Mouse (Mus musculus) heart, adult 18-20 months (tissue): Measurements from ENCODE around the gene Gnaz. TPM values are rescaled to one million over a fixed set of nuclear protein-coding genes. Genes with fewer than 3 reads are reported as not detected.

ENCODE experiments used
- DNase-seq, 2 experiments: peaks; one replicate each; pipeline ENCODE4 v3.0.0; 2021 to 2022; ENCODE audit warnings: mixed read lengths in 1 of 2
- total RNA-seq, 2 experiments: library from RNA; stranded (reverse); gene quantifications; 2 replicates each; pipeline ENCODE4 v1.2.3; 2021

Gnaz gene
- total RNA-seq, 2 experiments from 2014 or later, result 0.33 to 0.57 TPM

- no peak for DNase-seq
Observed at GRCm38 (mm10) chr10:75062621-75063020, 95.6 kb downstream of the Gnaz start.

- peak; percentile 18 to 32 for DNase-seq
Observed at GRCm38 (mm10) chr10:75063301-75063965, 96.5 kb downstream of the Gnaz start.

- no peak for DNase-seq
Observed at GRCm38 (mm10) chr10:75065691-75066090, 98.7 kb downstream of the Gnaz start.

Other genes with a start within 250 kb of the Gnaz start
- gene Rsph14, start 65.4 kb downstream of the Gnaz start, total RNA-seq, result not detected
- gene Rab36, start 69.9 kb downstream of the Gnaz start, total RNA-seq, result under 1 TPM; 0.57 to 0.75 TPM
- 10 to 100 TPM in 1 of 2 experiments, 1 to 10 TPM in 1; 8.7 to 10.7 TPM for gene Bcr, start 93.4 kb downstream of the Gnaz start, total RNA-seq
- gene Specc1l, start 244.9 kb downstream of the Gnaz start, total RNA-seq, result 10 to 100 TPM; 41.0 to 41.7 TPM